Mouse (Mus musculus): ENCODE results near the gene Gm266.

DNA sequence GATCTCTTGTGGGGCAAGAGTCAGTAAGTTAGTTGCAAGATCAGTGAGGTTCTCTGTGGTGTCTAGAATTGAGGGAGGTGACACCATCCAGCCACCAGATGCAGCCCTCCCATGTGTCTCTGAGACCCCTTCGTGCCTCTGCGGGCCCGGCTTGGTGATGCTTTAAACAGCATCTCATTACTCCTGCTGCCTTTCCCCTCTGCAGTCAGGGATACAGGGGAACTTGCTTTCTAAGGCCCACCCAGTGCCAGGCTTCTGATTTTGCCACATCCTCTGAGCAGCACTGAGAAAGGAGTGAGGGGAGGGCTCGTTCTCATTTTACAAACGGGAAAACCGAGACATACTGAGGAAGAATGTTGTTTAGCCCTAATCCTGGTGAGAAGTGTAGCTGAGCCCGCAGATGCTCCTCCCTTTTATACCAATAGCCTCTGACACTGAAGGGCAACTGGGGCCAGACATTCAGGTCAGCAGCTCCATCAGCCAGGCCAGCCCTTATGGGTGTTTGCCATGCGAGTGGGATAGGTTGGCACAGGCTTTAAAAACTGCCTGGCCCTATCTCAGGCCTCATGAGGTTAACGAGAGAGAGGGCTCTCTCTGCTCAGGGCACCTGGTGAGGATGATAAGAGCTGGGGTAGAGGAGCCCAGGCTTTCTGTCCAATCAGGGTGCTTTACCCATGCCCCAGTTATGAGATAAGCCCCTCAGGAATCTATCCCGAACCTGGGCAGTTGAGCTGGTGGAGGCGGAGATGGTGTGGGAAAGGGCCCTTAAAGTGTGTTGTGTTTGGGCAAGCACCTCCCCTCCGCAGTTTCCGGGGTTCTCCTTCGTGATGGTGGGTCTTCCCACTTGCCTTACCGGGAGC is 42.4 kb downstream of the Gm266 start:
- TF ChIP-seq POLR2A (IDR thresholded peaks at IDR 0.05; ENCODE audit: low read depth, low read length) (no peak; the same call in 1 of the 2 replicates), CTCF (IDR thresholded peaks at IDR 0.05; ENCODE audit: extremely low read depth, insufficient read depth, insufficient read length, insufficient replicate concordance) (no peak)
